Mouse (Mus musculus) cerebellum, adult 9-11 months (tissue): Measurements from ENCODE around the gene Suclg2.
A peak's percentile ranks its signal among the peaks of the same experiment; 100 is the strongest.

Source experiments
- DNase-seq: peaks from one replicate; pipeline ENCODE4 v3.0.0; 2022

Suclg2 gene

DNA sequence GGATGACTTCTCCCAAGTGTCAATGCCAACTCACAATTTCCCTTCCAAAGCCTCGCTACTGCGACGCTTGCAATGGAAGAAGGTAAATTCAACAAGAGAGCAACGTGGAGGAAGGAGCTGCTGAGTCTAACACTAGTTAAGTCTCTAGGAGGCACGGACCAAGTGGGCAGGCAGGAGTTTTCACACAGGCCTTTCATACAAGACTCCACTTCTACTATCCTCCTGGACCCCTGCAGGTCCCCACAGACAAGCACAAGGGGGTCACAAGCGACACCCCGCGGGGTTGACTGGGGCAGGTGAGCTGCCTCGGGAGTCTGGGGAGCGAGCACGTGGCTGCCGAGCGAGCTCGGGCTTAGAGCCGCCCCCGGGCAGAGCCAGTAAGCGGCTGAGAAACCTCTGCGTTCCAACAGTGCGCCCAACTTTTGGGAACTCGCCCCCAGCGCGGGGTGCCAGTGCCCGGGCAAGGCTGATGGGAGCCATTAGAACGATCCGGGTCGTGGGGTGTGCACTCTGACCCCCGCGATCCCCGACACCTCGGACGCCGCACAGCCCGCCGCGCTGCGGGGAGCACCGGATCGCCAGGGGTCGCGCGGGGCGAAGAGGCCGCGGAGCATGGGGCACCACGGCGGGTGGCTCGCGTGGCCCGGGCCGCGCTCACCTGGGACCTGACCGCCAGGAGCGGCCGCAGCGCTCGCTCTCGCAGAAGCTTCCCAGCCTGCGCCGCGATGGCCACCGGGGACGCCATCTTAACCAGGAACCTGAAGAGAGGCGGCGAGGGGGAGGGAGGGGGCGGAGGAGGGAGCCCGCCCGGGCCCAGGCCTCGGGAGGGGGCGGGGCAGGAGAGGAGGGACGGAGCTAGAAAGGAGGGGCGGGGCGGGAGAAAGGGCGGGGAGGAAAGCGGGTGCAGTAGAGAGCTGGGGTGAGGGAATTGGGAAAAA is at the start of gene Suclg2:
Gene Suclg2 (minus strand): TSS at position 770 of the 938 bp plus-strand sequence.
- peak; percentile 52 for DNase-seq

DNA sequence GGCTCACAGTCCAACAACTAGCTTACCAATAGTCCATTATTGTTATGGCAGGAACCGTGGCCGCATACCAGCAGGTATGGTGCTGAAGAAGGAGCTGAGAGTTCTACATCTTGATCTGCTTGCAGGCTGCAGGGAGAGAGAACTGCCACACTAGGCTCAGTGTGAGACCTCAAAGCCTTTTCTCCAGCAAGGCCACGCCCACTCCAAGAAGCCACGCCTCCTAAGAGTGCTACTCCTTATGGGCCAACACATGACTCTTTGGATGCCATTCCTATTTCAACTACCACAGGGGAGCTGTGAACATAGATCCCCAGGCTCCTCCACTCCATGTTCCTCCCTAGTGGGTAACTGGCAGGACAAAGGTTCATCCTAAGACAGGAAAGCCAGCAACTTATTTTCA is 48.0 kb upstream of the Suclg2 start:
- DNase-seq = no peak

DNA sequence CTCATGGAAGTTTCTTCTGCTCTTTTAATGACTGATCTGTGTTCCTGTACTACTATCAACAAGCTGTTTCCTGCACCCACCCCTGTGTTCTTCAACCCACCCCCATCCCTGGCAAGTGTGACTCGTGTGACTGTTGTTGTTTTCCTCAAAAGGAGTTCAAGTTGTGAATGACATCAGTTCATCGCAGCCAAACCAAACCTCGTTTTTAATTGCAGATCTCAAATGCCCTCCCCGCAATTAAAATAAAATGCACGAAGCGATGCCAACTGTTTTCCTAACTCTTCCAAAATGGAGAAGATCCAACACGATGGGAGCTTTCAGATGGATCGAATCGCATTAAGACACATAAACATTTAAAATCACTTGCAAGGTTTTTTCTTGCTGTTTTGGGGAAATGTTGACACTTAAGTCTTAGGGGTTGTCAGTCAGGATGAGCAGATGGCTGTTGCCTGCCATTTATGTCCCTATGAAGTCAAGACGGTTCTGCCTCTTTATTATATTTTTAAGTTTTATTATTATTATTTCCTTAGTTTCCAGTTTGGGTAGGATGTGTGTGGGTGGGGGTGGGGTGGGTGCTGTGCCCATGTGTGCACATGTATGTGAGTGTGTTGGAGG is 41.1 kb upstream of the Suclg2 start:
- DNase-seq = no peak

DNA sequence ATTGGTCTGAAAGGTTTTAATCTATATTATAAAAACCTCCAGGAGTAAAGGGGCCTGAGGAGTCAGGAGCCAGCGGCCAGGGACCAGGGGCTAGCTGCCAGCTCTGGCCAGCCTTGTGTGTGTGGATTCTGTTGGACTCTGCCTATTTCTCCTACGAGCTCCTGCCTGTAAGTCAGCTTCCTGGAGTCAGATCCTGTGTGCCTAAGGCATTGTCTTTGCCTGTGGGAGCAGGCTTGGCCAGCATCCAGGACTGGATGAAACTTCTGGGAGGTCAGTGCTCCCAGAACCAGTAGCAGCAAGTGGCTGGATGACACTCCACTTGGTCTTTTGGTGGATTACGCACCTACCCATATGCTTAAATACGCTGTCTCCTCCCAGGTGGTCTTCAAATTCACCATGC is 23.8 kb upstream of the Suclg2 start:
- DNase-seq = no peak

DNA sequence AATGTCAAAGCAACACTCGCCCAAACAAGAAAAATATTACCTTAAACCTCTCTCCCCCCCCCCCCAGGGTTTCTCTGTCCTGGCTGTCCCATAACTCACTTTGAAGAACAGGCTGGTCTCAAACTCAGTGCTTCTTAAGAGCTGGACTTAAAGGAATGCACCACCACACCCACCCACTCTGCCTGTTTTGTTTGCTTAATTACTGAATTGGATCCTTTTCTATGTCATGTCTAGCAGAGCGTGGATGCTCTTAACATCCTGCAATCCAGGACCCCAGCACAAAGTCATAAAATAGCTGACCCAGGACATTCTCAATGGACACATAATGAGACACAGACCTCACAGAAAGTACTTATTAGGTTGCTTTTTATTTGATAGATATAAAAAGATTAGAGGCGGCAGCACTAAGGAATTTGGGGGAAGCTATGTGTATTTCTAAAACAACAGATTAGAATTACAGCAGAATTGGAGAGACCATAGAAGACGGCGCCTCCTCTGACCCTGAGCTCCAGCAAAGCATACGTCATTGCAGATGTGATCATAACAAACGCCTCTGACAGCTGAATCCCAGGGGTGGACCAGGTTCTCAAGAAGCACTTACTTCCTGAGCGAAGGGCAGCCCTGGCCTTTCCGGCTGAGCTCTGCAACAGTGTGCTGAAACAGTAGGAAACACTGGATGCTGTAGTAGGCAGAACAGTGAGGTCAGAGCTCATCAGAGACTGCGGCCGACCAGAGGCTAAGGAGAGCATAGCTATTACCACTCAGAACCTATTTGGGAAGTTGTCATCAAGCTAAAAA is 13.2 kb upstream of the Suclg2 start:
- no peak for DNase-seq

DNA sequence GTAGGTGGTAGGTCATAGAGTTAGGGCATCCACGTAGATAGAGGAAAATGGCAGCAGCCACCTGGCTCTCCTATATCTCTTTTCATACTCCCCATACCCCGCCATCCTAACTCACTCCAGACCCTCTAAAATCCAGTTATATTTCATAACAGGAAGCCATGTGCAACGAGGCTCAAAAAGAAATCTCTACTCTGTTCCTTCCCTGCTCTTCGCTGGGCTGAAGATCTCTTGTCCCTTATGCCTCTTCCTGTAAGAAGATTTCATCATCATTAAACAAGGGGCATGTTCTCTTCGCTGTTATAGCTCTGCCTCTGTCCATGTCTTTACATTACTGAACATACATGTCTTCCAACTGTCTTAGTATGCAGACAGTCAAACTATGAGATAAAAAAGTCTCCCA is 10.8 kb upstream of the Suclg2 start:
- no peak for DNase-seq

DNA sequence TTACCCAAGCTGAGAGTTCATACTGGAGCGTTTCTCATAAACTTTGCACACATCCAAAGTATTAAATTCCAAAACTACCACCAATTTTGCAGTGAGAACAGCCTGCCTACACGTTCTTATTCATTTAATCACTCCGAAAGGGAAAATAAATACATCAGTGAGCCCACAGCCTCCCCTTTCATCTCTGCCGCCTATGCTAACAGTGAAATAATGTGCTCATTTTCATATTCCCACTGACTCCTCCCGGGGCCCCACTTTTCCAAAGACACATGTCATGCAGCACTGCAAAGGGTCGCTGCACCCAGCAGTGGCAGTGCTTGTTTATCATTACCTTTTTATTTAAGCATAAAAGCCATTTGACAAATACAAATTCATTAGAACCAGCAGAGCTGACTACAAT is 6.7 kb upstream of the Suclg2 start:
- DNase-seq = no peak

DNA sequence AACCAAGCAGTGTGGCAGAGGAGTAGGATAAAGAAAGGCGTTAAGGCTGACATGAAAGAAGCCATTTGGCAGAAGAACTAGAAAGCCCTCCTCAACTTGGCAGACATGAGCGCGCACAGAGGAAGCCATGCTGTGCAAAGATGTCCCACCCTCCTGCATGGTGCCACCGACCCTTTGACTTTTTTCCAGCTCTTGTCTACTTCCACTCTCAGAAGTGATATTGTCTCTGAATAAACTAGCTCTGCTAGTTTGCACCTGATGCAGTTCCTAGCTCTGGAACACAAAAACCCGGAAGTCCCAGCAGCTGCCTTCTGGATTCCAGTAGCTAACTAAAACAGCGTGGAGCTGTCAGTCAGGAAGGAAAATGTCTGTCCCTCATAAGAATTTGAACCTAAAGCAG is 4.8 kb upstream of the Suclg2 start:
- no peak for DNase-seq

DNA sequence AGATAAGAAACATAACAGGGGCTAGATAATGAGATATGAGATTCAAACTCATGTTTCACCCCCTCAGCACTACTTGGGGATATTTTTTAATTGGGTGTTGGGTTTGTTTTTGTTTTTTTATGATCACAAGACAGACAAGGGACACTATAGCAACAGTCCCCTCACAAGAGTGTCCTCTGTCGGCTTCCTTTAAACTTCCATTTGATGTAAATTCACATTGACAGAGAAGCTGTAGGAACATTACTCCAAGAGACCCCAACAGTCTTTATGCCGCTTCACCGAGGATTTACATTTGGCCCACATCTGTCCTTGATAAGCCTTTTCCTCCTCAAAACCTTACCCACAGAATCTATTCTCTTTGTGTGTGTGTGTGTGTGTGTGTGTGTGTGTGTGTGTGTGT is 1.2 kb upstream of the Suclg2 start:
- no peak for DNase-seq

DNA sequence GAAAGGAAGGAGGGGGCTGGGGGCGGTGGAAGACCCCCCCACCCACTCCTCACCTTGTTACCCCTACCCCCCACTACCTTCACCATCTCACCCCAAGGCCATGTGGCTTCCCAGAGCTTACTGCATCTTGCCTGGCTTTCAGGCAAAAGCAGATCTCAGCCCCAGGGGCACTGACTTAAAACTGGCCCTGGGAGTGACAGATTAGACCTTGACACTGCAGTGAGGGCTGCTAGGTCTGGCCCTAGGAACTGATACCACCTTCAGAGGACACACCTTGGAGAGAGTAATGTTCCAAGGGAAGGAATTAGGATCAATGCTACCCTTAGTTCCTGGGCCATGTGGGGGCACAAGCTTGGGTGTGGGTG is 351 bp upstream of the Suclg2 start:
- DNase-seq = no peak

DNA sequence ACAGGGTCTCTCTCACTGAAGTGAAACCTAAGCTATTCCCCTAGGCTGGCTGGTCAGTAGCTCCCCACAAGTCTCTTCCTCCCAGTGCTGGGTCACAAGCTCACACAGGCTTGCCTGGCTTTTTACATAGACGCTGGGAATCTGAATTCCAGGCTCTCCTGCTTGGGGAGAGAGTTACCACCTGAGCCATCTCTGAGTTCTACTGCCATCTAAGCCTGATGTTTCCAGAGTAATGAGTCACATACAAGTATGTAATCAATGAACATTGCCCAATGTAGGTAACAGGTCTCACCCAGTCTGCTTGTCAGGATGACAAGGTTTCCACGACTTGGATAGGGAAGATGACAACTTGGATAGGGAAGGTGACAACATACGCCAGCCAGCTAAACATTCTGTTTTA is 1.5 kb downstream of the Suclg2 start:
- no peak for DNase-seq

DNA sequence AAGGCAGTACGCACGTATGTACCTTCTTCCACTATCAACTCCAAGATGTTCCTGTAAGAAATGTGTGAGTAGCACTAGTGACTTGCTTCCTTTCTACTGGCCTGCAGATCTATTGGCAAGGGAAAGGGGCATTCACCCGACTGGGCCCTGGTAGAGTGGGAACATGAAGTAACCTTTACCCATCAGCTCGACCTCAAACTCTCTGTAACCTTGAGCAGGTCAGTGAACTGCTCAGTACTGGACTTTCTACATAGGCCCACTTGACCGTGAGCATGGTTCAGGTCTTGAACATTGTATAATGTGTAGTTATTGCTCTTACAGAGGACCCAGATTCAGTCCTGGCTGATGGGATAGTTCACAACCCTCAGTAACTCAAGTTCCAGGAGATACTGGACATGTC is 2.1 kb downstream of the Suclg2 start:
- DNase-seq = no peak

DNA sequence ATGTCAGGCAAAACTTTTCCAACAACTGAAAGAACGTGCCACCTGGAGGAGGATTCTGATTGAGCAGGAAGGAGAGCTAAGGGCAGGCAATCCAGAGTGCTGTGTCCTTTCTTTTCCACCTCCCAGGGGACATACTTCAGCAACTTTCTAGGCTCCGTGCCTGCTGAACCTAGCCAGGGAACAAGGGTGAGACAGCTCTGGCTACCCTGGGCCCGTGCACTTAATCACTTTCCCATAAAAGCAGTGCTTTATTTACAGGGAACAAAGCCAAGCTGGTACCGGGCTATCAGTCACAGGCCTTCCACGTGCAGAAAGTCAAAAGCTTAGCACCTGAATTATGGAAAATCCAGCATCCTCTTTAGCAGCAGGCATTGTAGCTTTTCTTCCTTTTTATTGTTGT is 5.4 kb downstream of the Suclg2 start:
- no peak for DNase-seq

DNA sequence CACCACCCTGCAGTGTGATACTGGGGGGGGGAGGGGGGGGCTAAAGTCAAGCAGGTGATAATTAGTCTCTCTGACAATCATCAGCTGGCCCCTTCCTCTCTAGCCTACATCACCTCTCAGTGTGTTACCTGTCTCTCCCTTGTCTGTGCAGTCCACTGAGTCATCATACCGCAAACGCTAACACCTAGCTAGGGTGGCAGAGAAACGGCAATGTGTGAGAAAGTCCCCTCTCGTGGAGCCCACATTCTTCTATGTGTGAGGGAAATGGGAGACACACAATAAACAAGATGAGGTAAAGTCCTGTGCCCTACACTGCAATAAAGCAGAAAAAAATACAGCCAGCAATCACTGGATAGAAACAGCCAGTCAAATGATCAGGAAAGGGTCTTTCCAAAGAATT is 6.5 kb downstream of the Suclg2 start:
- no peak for DNase-seq

DNA sequence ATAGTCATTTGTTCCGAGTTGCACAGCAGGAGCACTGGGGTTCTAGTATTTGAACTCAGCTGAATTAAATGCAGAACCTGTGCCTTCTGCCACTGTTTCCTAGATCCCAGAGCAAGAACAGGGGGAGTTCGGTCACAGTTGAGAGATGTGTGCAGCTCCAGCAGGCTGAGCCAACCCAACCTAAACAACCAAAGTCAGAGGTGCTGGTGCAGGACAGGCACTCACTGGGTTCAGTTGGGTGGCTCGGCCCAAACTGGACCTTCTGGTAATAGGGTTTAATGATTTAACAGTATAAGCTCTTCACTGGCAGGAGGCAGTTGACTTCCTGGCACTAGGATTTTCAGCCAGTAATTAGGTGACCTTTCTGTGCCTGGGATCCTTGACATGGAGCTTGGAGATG is 6.9 kb downstream of the Suclg2 start:
- no peak for DNase-seq

DNA sequence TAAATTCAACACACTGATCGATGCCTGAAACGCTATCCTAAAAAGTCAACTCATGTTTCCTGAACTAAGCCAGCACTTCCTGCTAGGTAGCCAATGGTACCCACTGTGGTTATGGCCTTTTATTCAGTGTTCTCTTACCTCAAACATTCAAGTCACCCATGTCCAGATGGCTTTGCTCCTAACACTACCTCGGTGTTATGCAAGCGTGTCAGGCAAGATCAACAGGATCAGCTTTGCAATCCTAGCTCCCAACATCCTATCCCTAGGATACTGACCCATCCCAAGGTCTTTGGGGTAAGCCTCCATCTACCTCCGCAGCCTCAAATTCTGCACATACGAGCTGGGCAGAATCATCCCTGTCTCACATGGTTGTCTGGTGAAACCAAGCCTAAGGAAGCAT is 7.7 kb downstream of the Suclg2 start:
- no peak for DNase-seq

DNA sequence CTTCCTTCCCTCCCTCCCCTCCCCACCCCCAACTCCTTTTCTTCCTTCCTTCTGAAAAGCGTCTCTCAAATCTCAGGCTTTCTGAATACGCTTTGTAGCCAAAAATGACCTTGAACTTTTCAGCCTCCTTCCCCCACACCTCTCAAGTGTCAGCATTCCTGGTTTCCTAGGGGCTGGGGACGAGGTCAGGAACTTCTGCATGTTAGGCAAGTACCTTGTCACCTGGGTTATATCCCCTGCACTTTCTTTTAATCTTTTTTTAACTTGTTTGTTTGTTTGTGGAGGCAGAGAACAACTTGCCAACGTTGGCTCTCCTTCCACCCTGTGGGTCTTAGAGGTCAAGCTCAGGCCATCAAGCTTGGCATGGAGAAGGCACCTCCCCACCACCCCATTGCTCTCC is 9.1 kb downstream of the Suclg2 start:
- DNase-seq = no peak

DNA sequence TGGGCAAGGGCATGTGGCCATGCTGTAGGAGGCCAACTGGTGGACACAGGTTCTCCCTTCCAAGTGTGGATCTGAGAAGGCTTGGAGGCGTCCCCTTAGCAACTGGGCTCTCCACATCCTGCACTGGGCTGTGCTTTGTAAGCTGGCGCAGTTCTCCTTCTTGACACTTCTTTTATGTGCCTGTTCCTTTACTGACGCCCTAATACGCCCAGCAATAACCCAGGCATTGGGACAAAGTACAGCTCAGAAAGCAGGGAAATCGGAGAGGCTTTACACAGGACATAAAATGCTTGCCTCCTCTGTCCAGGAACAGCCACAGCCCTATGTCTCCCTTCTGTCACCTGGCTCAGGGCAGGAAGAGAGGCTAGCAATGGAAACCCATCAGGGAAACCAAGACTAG is 9.5 kb downstream of the Suclg2 start:
- no peak for DNase-seq

DNA sequence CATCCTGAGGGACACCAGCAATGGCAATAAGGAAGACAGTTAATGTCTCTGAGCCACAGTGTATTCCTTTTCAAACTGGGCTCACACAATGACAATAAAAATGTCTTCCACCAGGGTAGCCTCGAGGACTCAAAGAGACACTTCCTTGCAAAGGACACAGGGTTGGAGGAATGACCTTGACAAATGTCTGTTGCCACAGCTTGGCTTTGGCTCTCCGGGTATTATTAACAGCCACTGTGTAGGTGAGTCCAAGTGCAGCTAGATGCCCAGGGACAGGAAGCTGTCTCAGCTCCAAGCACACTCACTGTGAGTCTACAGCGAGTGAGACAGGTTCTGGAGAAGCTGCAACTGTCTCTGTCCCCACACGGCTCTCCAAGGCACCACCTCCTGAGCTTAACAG is 14.0 kb downstream of the Suclg2 start:
- DNase-seq = no peak

DNA sequence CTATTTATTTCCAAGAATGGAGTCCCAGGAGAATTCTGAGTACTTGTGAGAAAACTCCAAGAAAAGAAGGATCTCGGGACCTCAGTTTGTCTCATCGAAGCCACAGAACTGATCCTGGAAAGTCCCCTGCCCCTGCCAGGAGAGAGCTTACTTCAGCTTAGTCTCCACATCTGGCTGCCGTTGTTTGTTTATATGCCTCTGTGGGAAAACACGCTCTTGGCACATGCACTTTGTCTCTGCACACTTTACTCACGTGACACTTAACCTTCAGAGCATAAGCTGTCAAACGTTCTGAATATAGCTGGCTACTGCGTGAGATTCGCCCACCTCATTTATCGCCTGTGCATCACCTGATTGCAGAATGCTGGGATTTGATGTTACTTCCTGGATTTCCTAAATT is 16.4 kb downstream of the Suclg2 start:
- no peak for DNase-seq

DNA sequence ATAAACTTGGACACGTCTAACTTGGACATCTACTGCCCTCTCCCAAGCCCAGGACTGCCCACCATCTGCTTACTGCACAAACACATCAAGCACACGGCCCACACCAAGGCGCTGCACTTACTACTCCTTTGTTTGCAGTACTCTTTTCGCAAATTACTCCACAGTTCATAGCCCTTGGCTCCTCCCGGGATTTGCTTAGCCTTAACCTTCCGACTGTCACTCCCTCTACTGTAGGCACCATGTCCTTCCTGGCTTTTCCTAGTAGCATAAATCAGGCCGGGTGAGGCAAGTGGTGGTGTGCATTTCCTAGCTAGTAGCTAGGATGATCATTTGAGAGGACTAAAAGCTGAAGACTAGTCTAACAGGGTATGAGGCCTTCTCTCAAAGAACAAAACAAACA is 16.8 kb downstream of the Suclg2 start:
- no peak for DNase-seq

DNA sequence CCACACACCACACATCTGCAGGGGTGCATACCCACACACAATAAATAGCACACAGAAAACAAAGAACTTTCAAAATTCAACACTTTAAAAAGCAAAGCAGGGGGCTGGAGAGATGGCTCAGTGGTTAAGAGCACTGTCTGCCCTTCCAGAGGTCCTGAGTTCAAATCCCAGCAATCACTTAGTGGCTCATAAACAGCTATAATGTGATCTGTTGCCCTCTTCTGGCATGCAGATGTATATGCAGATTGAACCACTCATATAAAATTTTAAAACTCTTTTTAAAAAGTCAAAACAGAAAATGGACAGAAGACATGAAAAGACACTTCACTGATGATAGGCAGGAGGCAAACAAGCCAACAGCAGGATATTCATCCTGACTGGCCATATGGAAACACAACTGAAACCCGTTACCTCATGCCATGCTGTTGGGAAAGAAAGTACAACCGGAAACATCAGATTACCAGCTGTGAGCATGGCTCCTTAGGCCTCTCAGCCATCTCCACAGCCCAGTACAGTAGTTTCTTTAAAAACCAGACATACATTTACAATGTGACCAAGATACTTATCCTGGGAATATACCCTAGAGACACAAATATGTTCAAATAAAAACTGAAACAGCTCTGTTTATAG is 17.5 kb downstream of the Suclg2 start:
- no peak for DNase-seq

DNA sequence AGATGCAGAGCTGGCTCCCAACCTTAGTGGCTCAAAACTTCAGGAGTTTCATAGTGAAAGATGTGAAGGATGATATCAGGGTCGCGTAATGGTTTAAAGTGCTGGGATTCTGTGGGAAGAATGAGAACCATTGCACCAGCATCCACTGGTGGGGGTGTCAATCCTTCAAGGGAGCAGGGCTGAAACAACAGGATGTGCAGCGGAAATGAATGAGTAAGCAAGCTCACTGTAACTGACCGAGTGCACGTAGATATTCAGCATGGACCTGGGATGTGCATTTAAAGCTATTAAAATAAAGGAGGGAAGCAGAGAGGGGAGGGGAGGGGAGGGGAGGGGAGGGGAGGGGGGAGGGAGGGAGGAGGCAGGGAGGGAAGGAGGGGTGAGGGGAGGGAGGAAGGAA is 18.4 kb downstream of the Suclg2 start:
- DNase-seq = no peak
